Mouse (Mus musculus) v-Abl transformed pro-B cells (cell line): ENCODE results near the gene Rheb.
"Not testable (repeated sequence)": the region's sequence is repeated elsewhere in the genome, so short reads cannot be mapped to it uniquely, and the experiment has no call there.

Source experiments
- in situ Hi-C, 2 experiments: fragments of 400-800 bp; cut with MboI; formaldehyde crosslinking; loops; one replicate each; pipeline ENCODE4 v1.15.1; 2025; ENCODE audit not compliant: unreplicated experiment in 2 of 2

Rheb gene

DNA sequence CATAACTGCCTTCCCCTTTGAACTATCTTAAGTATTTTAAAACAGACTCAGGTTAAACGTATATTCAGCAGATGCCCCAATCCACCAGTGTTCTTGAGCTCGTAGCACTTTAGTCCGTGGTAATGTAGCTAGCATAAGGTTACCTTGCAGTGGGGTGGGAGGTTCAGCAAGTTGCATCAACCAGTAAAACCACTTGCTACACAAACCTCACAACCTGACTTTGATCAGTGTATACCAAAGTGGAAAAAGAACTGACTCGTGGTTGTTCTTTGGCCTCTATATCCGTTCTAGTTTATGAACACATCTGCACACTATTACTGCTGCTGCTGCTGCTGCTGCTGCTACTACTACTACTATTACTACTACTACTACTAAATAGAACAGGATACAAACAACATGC lies 1.4 kb upstream of the Rheb start:
- in situ Hi-C loops: no loop called here

DNA sequence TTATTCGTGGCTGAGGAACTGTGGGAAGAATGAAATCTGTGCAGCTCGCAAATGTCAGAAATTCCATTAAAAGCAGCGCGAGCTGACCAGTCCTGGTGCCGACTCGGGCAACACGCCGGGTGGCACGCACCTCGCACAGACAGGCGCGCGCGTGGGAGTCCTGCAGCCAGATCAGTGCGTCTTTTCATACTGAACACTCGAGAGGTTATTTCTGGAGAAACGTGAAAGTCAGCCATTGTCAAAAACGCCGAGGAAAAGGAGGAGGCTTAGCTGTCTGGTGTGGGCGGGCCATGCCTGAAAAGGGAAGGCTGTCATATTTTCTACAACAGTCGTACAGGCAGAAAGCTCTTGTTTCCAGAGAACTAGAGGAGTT lies 665 bp upstream of the Rheb start:
- in situ Hi-C loops: no loop called here

DNA sequence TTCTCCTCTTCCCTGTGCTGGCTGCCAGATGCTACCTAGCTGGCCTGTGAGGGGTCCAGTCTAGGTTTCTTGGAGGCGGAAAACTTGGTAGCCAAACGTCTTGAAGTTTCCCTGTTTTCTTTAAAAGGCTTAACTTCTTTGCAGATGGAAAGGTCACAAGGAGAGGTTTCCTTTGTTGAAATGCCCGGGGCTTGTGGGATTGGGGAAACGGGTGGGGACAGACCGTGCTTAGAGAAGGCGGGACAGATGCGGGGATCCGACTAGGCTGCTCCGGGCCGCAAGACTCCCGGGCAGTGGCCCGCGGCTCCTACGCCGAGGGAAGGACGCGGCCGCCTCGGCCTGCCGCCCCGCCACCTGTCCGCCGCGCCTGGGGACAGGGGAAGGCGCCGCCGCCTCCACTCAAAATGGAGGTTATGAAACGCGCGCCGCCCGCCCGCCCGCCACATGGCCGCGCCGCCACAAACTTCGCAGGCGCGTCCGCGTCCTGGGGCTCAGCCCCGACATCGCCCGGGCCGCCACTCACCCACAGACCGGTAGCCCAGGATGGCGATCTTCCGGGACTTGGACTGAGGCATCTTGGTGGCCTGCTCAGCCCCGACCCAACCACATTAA lies 656 bp downstream of the Rheb start:
- in situ Hi-C loops: no loop called here

- in situ Hi-C loops: no loop called here
Measured at GRCm38 (mm10) chr5:24840975-24841431, 1.4 kb downstream of the Rheb start.

DNA sequence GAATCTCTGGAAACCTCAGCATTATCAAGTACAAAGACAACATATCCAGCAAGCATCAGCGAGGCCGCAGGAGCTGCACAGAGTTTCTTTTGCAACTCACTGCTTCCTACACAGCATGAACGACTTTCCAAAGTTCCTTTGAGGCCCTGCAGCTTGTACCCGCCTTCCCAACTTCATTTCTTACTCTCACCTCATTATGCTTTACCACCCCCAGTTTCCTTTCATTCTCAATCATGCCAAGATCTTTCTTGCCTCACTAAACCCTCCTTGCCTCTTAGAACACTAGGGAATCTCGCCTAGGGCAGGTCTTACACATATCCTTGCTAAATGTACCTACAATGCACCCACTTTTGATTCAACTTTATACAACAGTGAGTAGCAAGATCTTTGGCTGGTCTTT lies 7.9 kb downstream of the Rheb start:
- in situ Hi-C loops: no loop called here

GRCm38 (mm10) chr5:24831912-24832311 lies 10.5 kb downstream of the Rheb start:
- in situ Hi-C loops: no loop called here

- in situ Hi-C loops: no loop called here
Measured at GRCm38 (mm10) chr5:24828446-24828845, 14.0 kb downstream of the Rheb start.

GRCm38 (mm10) chr5:24827173-24827572 lies 15.3 kb downstream of the Rheb start:
- in situ Hi-C loops: no loop called here

- in situ Hi-C loops: no loop called here
Measured at GRCm38 (mm10) chr5:24826056-24826770, 16.2 kb downstream of the Rheb start.

GRCm38 (mm10) chr5:24825365-24826055 lies 16.9 kb downstream of the Rheb start:
- in situ Hi-C loops: no loop called here

- in situ Hi-C loops: no loop called here
Measured at GRCm38 (mm10) chr5:24823864-24824405, 18.5 kb downstream of the Rheb start.

- in situ Hi-C loops: no loop called here
Measured at GRCm38 (mm10) chr5:24822781-24823180, 19.6 kb downstream of the Rheb start.

DNA sequence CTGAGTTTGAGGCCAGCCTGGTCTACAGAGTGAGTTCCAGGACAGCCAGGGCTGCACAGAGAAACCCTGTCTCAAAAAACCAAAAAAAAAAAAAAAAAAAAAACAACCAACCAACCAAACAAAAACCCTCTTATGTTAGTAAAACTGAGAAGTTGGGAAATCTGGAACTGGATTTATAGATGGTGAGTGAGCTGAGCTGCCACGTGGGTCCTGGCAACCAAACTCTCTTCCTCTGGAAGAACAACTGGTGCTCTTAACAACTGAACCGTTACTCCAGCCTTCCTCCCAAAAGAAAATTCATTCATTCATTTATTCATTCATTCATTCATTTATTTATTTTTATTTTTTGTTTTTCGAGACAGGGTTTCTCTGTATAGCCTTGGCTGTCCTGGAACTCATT lies 20.2 kb downstream of the Rheb start:
- in situ Hi-C loops: not testable (repeated sequence)

GRCm38 (mm10) chr5:24821403-24821841 lies 21.0 kb downstream of the Rheb start:
- in situ Hi-C loops: no loop called here

GRCm38 (mm10) chr5:24820627-24821026 lies 21.8 kb downstream of the Rheb start:
- in situ Hi-C loops: no loop called here

DNA sequence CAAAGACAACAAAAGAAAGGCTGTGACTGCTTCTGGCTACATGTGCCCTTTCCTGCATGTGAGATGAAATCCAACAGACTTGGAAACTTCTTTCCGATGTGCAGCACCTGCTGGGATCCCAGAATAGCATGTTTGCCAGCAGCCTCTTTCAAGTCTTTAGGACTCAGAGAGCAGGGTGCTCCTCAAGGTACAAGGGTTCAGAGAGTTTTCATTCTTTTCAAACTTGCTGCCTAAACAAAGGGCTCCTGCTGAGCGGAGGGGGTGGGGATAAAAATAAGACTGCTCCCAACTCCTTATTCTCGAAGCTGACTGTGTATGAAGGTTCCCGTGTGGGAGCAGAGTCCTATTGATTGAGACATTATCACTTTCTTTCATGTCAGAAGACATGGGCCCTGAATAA lies 25.2 kb downstream of the Rheb start:
- in situ Hi-C loops: no loop called here

- in situ Hi-C loops: no loop called here
Measured at GRCm38 (mm10) chr5:24813946-24814345, 28.5 kb downstream of the Rheb start.

- in situ Hi-C loops: no loop called here
Measured at GRCm38 (mm10) chr5:24813005-24813404, 29.4 kb downstream of the Rheb start.

GRCm38 (mm10) chr5:24805222-24805621 lies 37.2 kb downstream of the Rheb start:
- in situ Hi-C loops: no loop called here

DNA sequence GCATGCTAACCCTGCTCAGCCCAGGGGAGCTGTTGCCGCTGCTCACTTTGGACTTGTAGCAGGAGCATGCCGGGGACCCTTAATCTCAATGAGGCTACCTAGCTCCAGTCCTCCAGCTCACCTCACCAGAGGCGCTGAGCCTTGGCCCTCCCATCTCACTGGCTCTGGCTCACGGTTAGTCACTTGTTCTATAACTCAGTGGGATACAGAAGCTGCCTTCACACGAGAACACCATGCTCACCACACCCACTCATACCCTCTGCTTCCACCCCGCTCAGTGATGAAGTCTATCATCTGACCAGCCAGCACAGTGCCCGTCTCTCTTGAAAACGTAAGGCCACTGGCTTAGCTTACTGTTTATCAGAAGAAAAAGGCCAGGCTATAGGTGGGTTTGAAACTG lies 37.8 kb downstream of the Rheb start:
- in situ Hi-C loops: no loop called here

DNA sequence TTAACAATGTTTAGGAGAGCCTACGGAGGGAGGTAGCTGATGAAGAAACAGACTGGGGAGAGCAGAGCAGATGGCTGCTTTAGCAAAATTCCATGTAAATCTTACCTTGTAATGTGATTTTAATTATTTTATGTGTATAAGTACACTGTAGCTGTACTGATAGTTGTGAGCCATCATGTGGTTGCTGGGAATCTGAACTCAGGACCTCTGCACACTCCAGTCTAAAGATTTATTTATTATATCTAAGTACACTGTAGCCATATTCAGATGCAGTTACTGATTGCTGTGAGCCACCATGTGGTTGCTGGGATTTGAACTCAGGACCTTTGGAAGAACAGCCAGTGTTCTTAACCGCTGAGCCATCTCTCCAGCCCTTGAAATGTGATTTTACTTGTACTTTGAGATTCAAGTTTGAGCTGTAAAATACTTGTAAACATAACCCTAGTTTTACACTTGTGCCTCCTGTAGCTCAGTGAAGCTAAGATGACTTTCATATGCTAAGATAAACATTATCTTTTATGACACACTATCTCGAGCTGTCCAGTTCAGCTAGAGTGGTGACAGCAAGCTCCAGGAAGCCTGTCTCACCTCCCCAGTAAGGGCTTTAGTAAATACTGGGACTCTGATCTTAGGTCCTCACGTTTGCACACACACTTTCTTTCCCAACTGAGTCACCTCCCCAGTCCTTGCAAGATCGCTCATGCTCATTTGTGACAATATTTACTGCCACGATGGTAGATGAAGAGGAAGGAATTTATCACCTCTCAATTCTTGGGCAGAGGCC lies 40.4 kb downstream of the Rheb start:
- in situ Hi-C loops: no loop called here
